Mouse (Mus musculus) urinary bladder, postnatal 14 days (tissue): ENCODE results near the gene Mup13.
"Not testable (repeated sequence)": the region's sequence is repeated elsewhere in the genome, so short reads cannot be mapped to it uniquely, and the experiment has no call there.

ENCODE experiments used
- DNase-seq: peaks from one replicate; pipeline ENCODE4 v3.0.0; 2021; ENCODE audit warnings: low spot score

The Mup13 gene

GRCm38 (mm10) chr4:61228186-61228585 lies at the start of gene Mup13:
Gene Mup13, minus strand, starts transcription at chr4:61228286.
- DNase-seq: not testable (repeated sequence)
